Mouse (Mus musculus) megakaryocyte, embryonic 14.5 days (primary cell): ENCODE results near the gene Akr7a5.

Source experiments
- FLI1 ChIP-seq: IDR thresholded peaks from 2 replicates; pipeline ENCODE4 v1.6.1; 2012; ENCODE audit warnings: low read length, inconsistent platforms, mixed read lengths
- GATA1 ChIP-seq: IDR thresholded peaks from 3 replicates; pipeline ENCODE4 v1.6.1; 2012; ENCODE audit warnings: mixed read lengths, low read length, inconsistent platforms, borderline replicate concordance

GRCm38 (mm10) chr4:139289017-139289416, 21.5 kb upstream of the Akr7a5 start:
- TF ChIP-seq GATA1 (no peak), FLI1 (no peak)
